Mouse (Mus musculus) left cerebral cortex, adult 18-20 months (tissue): Measurements from ENCODE around the gene Mfsd14a. TPM values are rescaled to one million over a fixed set of nuclear protein-coding genes. Genes with fewer than 3 reads are reported as not detected.
"Not testable (repeated sequence)": the region's sequence is repeated elsewhere in the genome, so short reads cannot be mapped to it uniquely, and the experiment has no call there.

ENCODE experiments used
- DNase-seq, 2 experiments: peaks; one replicate each; pipeline ENCODE4 v3.0.0; 2021 to 2022; ENCODE audit warnings: low spot score in 2 of 2, mixed read lengths in 1 of 2
- long read RNA-seq, 2 experiments: library from polyadenylated mRNA; stranded (forward); transcript quantifications; one replicate each; pipeline ENCODE4 v2.0.0; 2021
- total RNA-seq, 2 experiments: library from RNA; stranded (reverse); gene quantifications; 2 replicates each; pipeline ENCODE4 v1.2.3; 2021

Mfsd14a gene
- total RNA-seq: 10 to 100 TPM; 52.7 to 57.1 TPM
- long read RNA-seq, experiment 1, transcript Mfsd14a-201 (12 exons, 2,782 nt): major isoform, 136 of 143 reads
- long read RNA-seq, experiment 1, partial matches to known transcripts: 4 of 143 reads
- long read RNA-seq, experiment 1, other reads (novel, unspliced or antisense): 3 of 143 reads
- long read RNA-seq, experiment 2, transcript Mfsd14a-201 (12 exons, 2,782 nt): major isoform, 74 of 82 reads
- long read RNA-seq, experiment 2, partial matches to known transcripts: 2 of 82 reads
- long read RNA-seq, experiment 2, other reads (novel, unspliced or antisense): 6 of 82 reads

DNA sequence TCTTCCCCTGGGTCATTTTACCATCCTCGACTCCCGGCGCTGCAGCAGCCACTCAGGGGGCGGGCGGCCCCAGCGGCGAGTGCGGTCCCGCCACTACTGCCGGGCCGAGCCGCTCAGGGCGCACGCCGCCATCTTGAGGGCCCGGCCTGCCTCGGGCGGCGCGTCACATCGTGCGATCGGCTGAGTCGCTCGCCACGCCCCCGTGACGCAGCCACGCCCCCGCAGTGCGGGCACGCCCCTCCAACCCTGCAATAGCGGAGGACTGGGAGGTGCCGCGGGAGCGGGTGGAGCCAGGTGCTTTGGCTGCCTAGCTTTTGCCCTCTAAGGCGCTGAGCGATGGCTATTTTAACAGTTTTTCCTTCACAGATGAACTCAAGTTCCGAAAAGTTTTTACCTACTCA lies at the start of gene Mfsd14a:
TSS of gene Mfsd14a (minus strand) at position 215 of the 401 bp plus-strand sequence.
- peak; percentile 99 for DNase-seq

DNA sequence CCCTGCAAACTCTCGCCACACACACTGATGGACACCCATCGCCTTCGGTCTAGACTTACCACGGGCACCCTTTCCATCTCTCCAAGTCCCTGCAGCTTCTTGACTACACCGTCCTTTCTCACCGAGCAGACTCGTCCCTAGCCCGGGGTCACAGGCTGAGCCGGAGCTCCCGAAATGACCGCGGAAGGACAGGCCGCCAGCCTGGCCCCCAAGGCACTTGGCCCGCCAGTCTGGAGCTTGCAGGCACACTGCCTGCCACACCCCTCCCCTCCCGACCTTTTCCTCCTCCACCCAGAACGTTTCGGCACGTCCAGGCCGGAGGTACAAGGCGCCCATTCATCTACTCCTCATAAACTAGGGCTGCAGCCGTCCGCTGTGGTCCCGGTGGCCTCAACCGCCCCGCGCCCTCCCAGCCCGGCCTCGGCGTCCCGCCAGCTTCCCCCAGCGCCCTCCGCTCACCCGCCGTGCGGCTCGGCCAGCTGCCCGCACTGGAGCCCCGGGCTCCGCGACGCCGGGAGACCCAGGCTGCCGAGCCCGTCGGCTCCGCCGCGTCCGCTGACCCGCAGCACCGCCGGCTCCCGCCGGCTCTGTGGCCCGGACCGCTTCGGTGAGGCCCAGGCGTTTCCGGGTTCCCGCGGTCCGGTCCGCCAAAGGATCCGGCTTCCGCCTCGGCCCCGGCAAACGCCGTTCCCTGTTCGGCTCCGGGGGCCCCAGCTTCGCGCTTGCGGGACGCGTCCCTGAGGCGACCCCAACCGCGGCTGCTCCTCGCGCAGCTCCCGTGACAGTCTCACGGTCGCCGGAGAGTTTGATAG lies 49.4 kb upstream of the Mfsd14a start:
- DNase-seq: peak; percentile 70 to 81

DNA sequence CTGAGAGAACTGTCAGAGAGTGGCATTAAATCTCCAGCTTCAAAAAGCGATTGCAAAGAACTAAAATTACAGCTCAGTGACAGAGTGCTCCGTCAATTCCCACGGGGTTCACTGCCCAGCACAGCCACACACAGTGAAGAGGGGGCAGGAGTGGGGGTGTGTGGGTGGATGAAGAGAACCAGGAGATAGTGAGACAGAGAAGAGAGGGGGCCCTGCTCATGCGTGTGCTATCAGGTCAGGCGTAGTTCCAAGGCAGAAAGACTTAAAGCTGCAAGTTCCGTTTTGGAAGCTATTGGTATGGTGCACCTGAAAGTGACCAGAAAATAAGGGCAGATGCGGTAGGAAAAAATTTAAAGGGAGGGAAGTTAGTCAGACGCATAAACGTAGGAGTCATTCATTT lies 48.5 kb upstream of the Mfsd14a start:
- no peak for DNase-seq

DNA sequence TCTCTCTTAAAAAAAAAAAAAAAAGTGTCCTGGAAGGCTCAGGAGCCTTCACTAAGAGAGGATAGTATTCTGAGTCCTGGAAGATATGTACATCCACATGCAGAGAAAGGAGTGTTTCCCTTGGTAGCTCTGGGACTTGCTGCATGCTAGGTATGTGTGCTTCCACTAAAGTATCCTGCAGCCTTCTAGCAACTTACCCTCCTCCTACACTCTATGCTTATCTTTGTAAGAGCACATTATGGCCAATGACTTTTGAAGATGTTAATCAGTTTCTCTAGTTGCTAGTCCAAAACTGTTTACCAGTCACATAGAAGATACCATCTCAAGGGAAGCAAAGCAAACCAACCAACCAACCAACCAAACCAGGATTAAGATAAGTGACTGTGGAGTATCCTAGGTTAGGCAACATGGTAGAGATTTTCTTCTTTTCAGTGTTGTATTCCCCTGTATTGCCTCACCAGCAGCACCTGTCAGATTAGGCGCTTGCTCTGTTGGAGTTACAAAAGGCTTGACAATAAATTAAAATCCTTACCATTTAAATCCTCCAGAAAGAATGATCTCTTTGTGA lies 43.2 kb upstream of the Mfsd14a start:
- no peak for DNase-seq

DNA sequence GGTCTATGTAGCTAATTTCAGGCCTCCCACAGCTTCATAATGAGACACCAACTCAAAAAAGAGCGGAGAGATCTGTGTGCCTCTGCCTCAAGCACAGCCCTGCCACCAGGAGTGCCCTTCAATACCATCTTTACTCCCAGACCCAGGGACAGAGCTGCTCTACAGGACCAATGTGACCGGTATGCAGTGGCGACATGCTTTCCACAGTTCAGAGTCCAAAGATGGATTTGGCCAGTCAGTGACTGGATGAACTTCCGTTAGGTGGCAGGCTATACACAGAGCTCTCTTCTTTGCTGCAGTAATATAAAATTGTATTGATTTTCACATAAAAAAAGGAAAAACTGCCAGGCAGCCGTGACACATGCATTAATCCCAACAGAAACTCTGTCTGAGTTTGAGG lies 41.4 kb upstream of the Mfsd14a start:
- no peak for DNase-seq

DNA sequence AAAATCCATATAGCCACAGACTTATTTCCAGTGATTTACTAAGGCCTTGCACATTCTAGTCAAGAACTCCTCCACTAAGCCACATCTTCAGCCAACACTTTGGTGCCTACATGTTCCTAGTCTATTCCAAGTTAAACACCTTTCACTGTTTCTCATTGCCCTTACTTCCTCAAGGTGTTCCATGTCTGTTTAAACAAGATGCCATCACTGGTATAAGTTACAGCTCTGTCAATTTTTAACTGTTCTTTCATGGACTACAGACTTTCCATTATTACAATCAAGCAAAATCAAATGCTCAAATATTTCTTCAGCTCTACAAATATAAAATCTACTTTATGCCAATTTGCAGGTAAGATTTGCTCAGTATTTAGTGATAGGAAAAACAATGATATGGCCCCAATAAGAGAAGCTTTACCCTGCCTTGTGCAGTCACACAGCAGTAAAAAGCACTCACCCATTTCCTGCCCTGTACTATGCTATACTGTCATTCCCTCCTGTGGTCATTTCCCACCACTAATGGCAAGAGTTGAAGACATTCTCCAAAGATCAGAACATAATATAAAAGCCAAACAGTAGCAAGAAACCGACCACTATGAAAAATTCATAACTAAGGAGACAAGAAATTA lies 40.3 kb upstream of the Mfsd14a start:
- DNase-seq: no peak

DNA sequence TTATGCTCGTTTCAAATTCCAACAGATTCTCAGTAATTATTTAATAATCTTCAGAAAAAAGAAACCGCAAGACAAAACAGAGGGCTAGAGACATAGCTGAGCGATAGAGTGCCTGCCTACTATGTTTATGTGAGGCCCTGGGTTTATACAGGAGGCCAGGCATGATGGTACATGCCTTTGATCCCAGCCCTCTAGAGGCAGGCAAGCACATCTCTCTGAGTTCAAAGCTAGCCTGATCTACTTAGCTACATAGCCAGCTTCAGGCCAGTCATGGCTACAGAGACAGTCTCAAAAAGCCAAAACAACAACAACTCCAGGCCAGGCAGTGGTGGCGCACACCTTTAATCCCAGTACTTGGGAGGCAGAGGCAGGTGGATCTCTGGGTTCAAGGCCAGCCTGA lies 39.1 kb upstream of the Mfsd14a start:
- no peak for DNase-seq

DNA sequence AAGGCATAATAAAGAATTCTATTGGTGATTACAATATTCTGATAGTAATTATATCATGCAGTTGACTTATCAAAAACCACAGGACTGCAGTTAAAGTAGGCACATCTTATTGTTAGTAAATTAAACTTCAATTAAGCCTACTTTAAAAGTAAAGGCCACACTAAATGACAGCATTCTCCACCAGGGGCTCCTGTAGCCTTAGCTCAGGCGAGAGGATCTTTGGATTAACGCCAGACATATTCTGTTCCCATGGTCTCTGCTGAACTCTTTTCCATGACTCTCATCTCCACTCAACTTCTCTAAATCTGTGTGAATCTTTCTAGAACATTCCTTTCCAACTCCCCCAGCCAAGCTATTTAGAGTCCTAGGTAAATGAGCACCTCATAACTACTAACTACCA lies 36.3 kb upstream of the Mfsd14a start:
- no peak for DNase-seq

DNA sequence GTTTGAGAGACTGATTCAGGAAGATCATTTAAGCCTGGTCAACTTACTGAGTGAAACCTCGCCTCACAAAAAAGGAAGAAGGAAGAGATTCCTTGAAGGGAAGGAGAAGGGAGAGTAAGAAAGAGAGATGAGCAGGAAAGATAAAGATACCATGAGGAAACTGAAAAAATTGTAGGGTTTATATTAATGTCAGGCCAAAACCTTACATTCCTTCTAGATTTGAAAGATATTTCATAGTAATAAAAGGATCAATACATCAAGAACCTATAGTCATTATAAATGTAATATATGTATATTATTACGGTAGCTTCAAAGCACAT lies 33.1 kb upstream of the Mfsd14a start:
- no peak for DNase-seq

DNA sequence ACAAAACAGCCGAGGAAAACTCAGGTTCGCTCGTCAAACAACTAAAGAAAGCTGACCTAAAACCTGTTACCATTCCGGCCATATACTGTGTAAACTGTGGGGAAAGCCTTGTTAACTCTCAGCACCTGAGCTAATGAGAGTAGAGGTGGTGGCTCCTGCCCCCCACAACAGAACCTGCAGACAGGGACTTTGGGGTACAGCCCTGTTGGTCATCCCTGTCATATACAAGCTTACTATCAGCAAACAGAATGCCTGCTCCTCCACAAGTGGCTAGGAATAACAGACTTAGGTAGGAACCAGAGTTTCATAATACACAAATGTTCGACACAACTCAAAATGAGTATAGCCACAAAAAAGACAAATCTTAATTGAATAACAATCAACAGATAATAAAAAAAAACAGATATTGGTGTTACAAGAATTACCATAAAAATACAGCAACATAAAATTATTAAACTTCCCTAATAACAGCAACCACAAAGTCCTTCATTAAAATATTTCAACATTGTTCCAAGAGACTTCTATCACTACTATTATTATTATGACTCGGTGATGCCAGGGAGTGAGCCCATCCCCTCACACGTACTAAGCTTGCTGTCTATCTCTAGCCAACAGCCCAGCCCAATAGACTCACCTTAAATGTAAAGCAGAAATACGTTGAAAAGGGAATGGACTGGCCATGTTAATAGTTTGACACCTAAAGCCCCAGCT lies 32.6 kb upstream of the Mfsd14a start:
- DNase-seq: no peak

DNA sequence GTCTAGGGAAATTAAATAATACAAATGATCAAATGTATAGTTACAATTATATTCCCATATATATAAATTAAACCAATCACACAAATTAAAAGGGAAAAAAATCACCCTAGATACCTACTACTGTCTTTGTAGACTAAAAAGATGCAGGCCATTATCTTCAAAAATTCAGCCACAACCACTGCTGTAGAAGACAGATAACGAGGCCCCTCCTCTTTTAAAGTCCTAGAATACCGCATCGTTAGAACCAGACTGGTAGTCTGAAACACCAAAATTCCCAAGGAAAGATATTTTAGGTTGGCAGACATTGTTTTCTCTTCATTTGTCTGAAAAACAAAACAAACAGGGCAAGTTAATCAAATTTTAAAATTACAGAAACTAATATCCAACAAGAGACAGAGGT lies 31.8 kb upstream of the Mfsd14a start:
- DNase-seq: no peak

DNA sequence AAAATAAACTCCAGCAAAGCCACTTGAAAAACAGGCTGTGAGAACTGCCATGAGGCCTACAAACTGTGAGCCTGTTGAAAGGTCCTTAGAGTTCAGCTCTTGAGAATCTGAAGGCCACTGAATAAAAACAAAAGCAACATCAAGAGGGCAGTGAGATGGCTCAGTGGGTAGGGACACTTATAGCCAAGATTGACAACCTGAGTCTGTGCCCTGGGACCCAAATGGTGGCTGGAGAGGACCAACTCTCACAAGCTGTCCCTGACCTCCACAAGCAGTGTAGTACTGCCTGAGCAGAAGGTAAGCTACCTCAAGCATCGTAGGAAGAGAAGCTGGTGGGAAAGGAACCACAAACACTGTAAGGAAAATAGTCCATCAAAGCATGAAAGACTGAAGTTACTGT lies 18.7 kb upstream of the Mfsd14a start, which contains the start of gene Gm43191:
TSS of gene Gm43191 (minus strand) at position 101 of the 400 bp plus-strand sequence.
- DNase-seq: no peak

DNA sequence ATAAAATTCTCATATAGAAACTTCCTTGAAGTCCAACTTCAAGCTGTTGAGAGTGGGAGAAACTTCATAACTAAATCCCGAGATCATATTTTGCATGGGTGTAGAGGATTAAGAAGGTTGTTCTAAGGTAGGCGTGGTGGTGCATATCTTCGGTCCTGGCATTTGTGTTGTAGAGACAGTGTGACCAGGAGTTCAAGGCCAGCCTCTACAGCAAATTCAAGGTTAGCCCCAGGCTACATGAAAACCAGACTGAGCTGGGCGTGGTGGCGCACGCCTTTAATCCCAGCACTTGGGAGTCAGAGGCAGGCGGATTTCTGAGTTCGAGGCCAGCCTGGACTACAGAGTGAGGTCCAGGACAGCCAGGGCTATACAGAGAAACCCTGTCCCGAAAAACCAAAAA lies 1.8 kb upstream of the Mfsd14a start:
- not testable (repeated sequence) for DNase-seq

DNA sequence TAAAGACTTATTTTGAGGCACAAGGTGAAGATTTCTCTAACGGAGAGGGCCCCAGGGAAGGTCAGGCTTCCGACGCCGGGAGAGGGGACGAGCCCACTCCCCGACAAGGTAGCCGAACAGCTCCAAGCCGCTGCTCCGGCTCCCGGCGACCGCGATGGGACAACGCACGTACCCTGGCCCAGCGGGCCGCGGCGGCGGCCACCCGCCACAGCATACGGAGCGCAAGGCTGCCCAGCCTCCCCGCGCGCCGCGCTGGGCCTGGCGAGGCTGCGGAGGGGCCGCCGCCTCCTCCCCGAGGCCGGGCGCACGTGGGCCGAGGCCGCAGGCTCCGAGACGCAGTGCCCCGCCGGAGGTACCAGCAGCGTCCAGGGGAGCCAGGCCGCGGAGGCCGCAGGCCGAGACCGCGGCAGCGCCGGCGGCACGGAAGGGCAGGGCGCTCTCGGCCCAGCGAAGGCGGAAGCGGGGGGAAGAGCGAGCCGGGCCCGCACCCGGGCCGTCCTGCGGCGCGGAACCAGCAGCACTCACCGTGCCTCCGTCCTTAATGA lies 535 bp downstream of the Mfsd14a start:
- DNase-seq: peak; percentile 25 to 63

DNA sequence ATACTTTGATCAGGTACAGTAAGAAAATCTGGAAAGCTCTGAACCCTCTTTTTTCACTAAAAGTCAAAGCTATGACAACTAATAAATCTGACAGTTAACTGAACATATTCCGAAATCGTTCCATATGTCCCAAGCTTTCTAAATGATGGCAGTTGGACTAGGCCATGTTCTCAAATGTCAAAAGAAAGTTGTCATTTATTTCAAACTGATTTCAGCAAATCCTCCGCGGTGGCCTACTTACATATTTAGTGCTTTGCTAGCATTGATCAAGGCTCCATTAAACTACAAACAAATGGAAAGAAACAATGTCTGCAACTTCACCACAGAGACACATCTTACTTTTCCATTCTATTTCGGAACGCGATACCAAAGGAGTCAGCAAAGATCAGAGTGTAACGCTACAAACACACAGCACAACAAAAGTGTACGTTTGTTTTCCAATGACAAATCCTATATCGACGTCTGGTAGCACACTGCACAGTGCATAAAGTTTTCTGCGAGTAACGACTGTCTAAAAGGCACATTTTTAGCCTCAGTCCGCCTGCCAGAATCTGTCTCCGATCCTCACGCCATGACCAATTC lies 1.1 kb downstream of the Mfsd14a start:
- DNase-seq: no peak

DNA sequence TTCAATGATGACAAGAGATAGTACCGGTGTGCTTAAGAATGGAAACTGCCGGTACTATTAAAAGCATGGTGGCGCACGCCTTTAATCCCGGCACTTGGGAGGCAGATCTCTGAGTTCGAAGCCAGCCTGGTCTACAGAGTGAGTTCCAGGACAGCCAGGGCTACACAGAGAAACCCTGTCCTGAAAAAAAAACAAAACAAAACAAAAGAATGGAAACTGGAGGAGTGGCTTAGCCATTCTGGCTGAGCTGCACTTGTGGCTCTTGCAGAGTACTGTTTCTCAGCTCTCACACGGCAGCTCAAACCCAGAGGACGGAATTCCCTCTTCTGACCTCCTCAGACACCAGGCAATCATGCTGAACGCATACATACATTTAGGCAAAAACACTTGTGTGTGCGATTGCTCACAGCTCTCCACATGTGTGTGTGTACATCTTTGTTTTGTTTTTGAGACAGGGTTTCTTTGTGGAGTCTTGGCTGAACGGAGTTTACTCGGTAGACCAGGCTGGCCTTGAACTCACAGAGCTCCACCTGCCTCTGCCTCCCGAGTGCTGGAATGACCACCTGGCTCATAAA lies 2.5 kb downstream of the Mfsd14a start:
- DNase-seq: no peak

DNA sequence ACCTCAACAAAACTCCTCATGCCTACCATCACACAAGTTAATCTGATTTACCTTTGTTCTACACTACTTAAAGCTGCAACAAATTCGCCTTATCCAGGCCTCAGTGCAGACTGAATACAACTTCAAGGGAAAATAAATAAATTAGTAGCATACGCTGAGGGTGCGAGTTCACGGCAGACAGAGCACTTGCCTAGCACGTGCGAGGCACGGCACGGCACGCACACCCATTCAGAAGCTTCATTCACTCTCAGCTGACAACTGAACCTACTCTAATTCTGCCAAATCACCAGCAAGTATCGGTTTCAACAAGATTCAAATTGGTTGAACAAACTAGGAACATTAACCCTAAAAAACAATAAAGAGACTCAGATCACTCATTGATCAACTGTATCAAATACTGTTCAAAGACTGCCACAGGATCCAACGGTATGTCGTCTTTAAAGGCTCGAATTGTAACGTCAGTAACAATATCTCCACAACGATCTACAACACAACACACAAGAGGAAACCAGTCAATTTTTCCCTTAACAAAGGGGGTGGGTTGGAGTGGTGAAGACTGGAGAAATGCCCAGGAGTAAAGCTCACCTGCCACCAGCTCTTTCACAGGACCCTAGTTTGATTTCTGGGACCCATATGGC lies 3.4 kb downstream of the Mfsd14a start:
- no peak for DNase-seq

DNA sequence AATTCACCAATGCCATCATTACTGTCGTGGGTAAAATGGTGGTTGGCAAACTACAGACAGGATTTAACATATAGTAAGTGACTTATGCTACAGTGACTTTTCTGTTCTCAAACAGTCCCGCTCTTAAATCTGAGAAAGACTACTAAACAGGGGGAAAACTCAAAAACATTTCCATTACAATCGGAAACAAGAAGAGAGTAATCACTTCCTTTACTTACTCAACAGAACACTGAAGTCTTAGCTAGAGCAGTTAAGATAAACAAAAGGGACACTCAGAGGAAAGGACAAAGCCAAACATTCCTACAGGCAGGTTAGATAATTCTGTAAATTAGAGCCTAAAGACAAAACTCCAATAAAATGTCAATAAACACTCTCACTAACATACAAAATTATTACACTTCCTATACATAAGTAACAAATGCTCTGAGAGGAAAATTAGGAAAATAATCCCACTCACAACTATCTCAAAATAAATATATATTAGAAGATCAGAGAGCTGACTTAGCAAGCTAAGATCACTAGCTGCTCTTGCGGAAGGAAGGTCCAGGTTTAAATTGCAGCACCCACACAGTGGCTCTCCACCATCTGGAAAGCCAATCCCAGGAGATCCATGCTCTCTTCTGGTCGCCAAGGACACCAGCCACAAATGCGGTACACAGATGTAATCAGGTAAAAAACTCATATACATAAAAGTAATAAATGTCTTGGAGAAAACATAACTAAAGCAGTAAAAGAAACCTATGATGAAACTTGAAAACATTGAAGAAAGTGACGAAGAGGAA lies 6.1 kb downstream of the Mfsd14a start:
- DNase-seq: no peak

DNA sequence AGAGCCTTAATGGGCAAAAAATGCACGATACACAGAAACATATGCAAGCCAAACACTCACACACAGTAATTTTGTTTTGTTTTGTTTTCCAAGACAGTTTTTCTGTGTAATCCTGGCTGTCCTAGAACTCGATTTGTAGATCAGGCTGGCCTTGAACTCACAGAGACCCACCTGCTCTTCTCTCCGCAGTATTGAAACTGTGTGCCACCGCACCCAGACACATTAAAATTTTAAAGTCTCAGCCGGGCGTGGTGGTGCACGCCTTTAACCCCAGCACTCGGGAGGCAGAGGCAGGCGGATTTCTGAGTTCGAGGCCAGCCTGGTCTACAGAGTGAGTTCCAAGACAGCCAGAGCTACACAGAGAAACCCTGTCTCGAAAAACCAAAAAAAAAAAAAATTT lies 8.4 kb downstream of the Mfsd14a start:
- DNase-seq: not testable (repeated sequence)
